Mouse (Mus musculus) forebrain, embryonic 12.5 days (tissue): ENCODE results near the gene Upk3b. TPM values are rescaled to one million over a fixed set of nuclear protein-coding genes. Genes with fewer than 3 reads are reported as not detected.
A peak's percentile ranks its signal among the peaks of the same experiment; 100 is the strongest.

ENCODE experiments used
- ATAC-seq: fragments of 200-750 bp; cut with Nextera tagmentation; 2 replicates; pipeline ENCODE4 v1.8.0; 2017; ENCODE audit warnings: moderate TSS enrichment; ENCODE audit not compliant: low FRiP score
- H3K27ac ChIP-seq: fragments of 300-500 bp; sonication (generic); 2 replicates; pipeline ENCODE4 v1.5.1; 2016; ENCODE audit warnings: mild to moderate bottlenecking
- H3K27me3 ChIP-seq: fragments of 300-500 bp; sonication (generic); 2 replicates; pipeline ENCODE4 v1.6.1; 2016; ENCODE audit warnings: mild to moderate bottlenecking
- H3K36me3 ChIP-seq: fragments of 300-500 bp; sonication (generic); replicated peaks from 2 replicates; pipeline ENCODE4 v1.6.1; 2016; ENCODE audit warnings: mild to moderate bottlenecking
- H3K4me1 ChIP-seq: fragments of 300-500 bp; sonication (generic); 2 replicates; pipeline ENCODE4 v1.6.1; 2016
- H3K4me2 ChIP-seq: fragments of 300-500 bp; sonication (generic); 2 replicates; pipeline ENCODE4 v1.6.1; 2016; ENCODE audit warnings: mild to moderate bottlenecking, moderate library complexity
- H3K4me3 ChIP-seq: fragments of 300-500 bp; sonication (generic); replicated peaks from 2 replicates; pipeline ENCODE4 v1.5.1; 2016; ENCODE audit warnings: mild to moderate bottlenecking
- H3K9ac ChIP-seq: fragments of 300-500 bp; sonication (generic); 2 replicates; pipeline ENCODE4 v1.6.1; 2016; ENCODE audit warnings: mild to moderate bottlenecking
- H3K9me3 ChIP-seq: fragments of 300-500 bp; sonication (generic); 2 replicates; pipeline ENCODE4 v1.6.1; 2016
- WGBS: fragments of 180-500 bp; shearing (Covaris S2); methylation state at CpG from one replicate; pipeline ENCODE4 v1.1.7; 2016; 5-methylcytosine and 5-hydroxymethylcytosine counted together
- polyA plus RNA-seq: library from polyadenylated mRNA; unstranded; fragments of >200 nt; fragmentation: Nextera tagmentation; extraction: Ambion mirVana; gene quantifications from 2 replicates; pipeline ENCODE4 v1.2.1, GENCODE M21; 2016

The Upk3b gene
- polyA plus RNA-seq, 1 experiment from 2014 or later: not detected

- Histone ChIP-seq H3K9me3 (no peaks in the 10 kb centered on the region), H3K4me1 (peaks cover 28% of the 10 kb centered on the region), H3K36me3 (no peaks in the 10 kb centered on the region), H3K27ac (no peak within 1 kb of the TSS), H3K4me2 (peak within 1 kb of the TSS; percentile 90), H3K4me3 (peak within 1 kb of the TSS; percentile 52), H3K9ac (peak within 1 kb of the TSS; percentile 64), H3K27me3 (peaks cover 31% of the 10 kb centered on the region)
- WGBS: under 1% methylated on average over 25 of the region's 28 CpGs
- ATAC-seq: peak; percentile 97
These were observed 45.4 kb downstream of the Upk3b start, which contains the start of gene Rasa4 for GRCm38 (mm10) chr5:136083669-136084107. Gene Rasa4, plus strand, starts transcription at chr5:136083916.

GRCm38 (mm10) chr5:136084144-136084881, 46.0 kb downstream of the Upk3b start:
- H3K27me3 ChIP-seq: peaks cover 32% of the 10 kb centered on the region
- no peak; the same call in none of the 2 replicates for ATAC-seq
- H3K36me3 ChIP-seq: no peaks in the 10 kb centered on the region
- 1% methylated on average over 23 of the region's 23 CpGs for WGBS
- H3K9me3 ChIP-seq: no peaks in the 10 kb centered on the region
- no peak overlapping the region for H3K27ac ChIP-seq
- H3K9ac ChIP-seq: peak overlapping the region; percentile 64
- H3K4me3 ChIP-seq: peak overlapping the region; percentile 52
- H3K4me2 ChIP-seq: peak overlapping the region; percentile 90
- H3K4me1 ChIP-seq: peaks cover 28% of the 10 kb centered on the region

- peak; percentile 22; the same call in 1 of the 2 replicates for ATAC-seq
- no peak overlapping the region for H3K9ac ChIP-seq
- H3K27me3 ChIP-seq: peaks cover 34% of the 10 kb centered on the region
These were observed 46.8 kb downstream of the Upk3b start for GRCm38 (mm10) chr5:136084891-136085651.

GRCm38 (mm10) chr5:136086290-136086689, 48.0 kb downstream of the Upk3b start:
- Histone ChIP-seq H3K9ac (no peak overlapping the region), H3K4me1 (peaks cover 28% of the 10 kb centered on the region), H3K9me3 (no peaks in the 10 kb centered on the region), H3K4me2 (no peak overlapping the region), H3K27me3 (peaks cover 31% of the 10 kb centered on the region), H3K36me3 (no peaks in the 10 kb centered on the region), H3K4me3 (no peak overlapping the region), H3K27ac (no peak overlapping the region)
- no peak for ATAC-seq
- WGBS: 95% methylated on average over 8 of the region's 8 CpGs

More at GRCm38 (mm10) chr5:136084891-136085651, 46.8 kb downstream of the Upk3b start:
- H3K4me3 ChIP-seq: peak overlapping the region; percentile 52
- peak overlapping the region; percentile 90 for H3K4me2 ChIP-seq
- 5% methylated on average over 19 of the region's 21 CpGs for WGBS
- H3K36me3 ChIP-seq: no peaks in the 10 kb centered on the region
- H3K4me1 ChIP-seq: peaks cover 28% of the 10 kb centered on the region
- H3K9me3 ChIP-seq: no peaks in the 10 kb centered on the region
- 0 out of 2 replicates have a peak overlapping the region, but pooled peaks have one; percentile 13 for H3K27ac ChIP-seq

GRCm38 (mm10) chr5:136088821-136089575, 50.7 kb downstream of the Upk3b start:
- H3K4me3 ChIP-seq: no peak overlapping the region
- no peak overlapping the region for H3K9ac ChIP-seq
- H3K4me2 ChIP-seq: no peak overlapping the region
- ATAC-seq: no peak
- 15% methylated on average over 14 of the region's 14 CpGs for WGBS
- no peaks in the 10 kb centered on the region for H3K36me3 ChIP-seq
- H3K27ac ChIP-seq: no peak overlapping the region
- H3K4me1 ChIP-seq: peaks cover 21% of the 10 kb centered on the region
- H3K9me3 ChIP-seq: no peaks in the 10 kb centered on the region
- peaks cover 30% of the 10 kb centered on the region for H3K27me3 ChIP-seq

GRCm38 (mm10) chr5:136091927-136092326, 53.6 kb downstream of the Upk3b start:
- no peak for ATAC-seq
- Histone ChIP-seq H3K27ac (no peak overlapping the region), H3K4me3 (no peak overlapping the region), H3K4me1 (peaks cover 11% of the 10 kb centered on the region), H3K36me3 (no peaks in the 10 kb centered on the region), H3K9me3 (no peaks in the 10 kb centered on the region), H3K9ac (no peak overlapping the region), H3K4me2 (no peak overlapping the region), H3K27me3 (peaks cover 15% of the 10 kb centered on the region; the same call in 1 of the 2 replicates)
- 67% methylated on average over 5 of the region's 5 CpGs for WGBS

GRCm38 (mm10) chr5:136094249-136095010, 56.1 kb downstream of the Upk3b start:
- Histone ChIP-seq H3K27me3 (peaks cover 14% of the 10 kb centered on the region; the same call in 1 of the 2 replicates), H3K9ac (no peak overlapping the region), H3K4me3 (no peak overlapping the region), H3K4me2 (no peak overlapping the region), H3K36me3 (no peaks in the 10 kb centered on the region), H3K9me3 (no peaks in the 10 kb centered on the region), H3K4me1 (peaks cover 8% of the 10 kb centered on the region), H3K27ac (no peak overlapping the region)
- 55% methylated on average over 8 of the region's 8 CpGs for WGBS
- no peak for ATAC-seq

GRCm38 (mm10) chr5:136095089-136095488, 56.8 kb downstream of the Upk3b start:
- no peak overlapping the region for H3K27ac ChIP-seq
- no peak for ATAC-seq
- no peak overlapping the region for H3K4me3 ChIP-seq
- H3K9ac ChIP-seq: no peak overlapping the region
- no peaks in the 10 kb centered on the region for H3K9me3 ChIP-seq
- 70% methylated on average over 7 of the region's 7 CpGs for WGBS
- H3K27me3 ChIP-seq: peaks cover 14% of the 10 kb centered on the region; the same call in 1 of the 2 replicates
- H3K36me3 ChIP-seq: no peaks in the 10 kb centered on the region
- peaks cover 8% of the 10 kb centered on the region for H3K4me1 ChIP-seq
- no peak overlapping the region for H3K4me2 ChIP-seq

Other genes starting within 250 kb of the Upk3b start
- 30.3 and 37.6 TPM in 2 replicates for gene Srrm3, start 231.6 kb upstream of the Upk3b start, polyA plus RNA-seq
- 7.8 and 10.7 TPM in 2 replicates for gene Hspb1, start 150.6 kb upstream of the Upk3b start, polyA plus RNA-seq
- 410 and 460 TPM in 2 replicates for gene Ywhag, start 103.9 kb upstream of the Upk3b start, polyA plus RNA-seq
- 1.1 and 1.7 TPM in 2 replicates for gene Ssc4d, start 64.0 kb upstream of the Upk3b start, polyA plus RNA-seq
- gene Zp3, start 58.4 kb upstream of the Upk3b start, polyA plus RNA-seq: 0.28 TPM in 1 of 2 replicates, not detected in the other
- 29.7 and 32.9 TPM in 2 replicates for gene Dtx2, start 43.7 kb upstream of the Upk3b start, polyA plus RNA-seq
- gene Upk3bl, start 16.0 kb downstream of the Upk3b start, polyA plus RNA-seq: 0.32 and 0.92 TPM in 2 replicates
- gene Rasa4, start 45.4 kb downstream of the Upk3b start, polyA plus RNA-seq: 6.2 and 8.0 TPM in 2 replicates
- gene Polr2j, start 78.1 kb downstream of the Upk3b start, polyA plus RNA-seq: 246 and 256 TPM in 2 replicates
- gene Lrwd1, start 97.6 kb downstream of the Upk3b start, polyA plus RNA-seq: 44.2 and 46.1 TPM in 2 replicates
- gene Alkbh4, start 97.7 kb downstream of the Upk3b start, polyA plus RNA-seq: 20.6 and 21.9 TPM in 2 replicates
- 14.7 TPM in 2 replicates for gene Orai2, start 132.2 kb downstream of the Upk3b start, polyA plus RNA-seq
- 71.0 and 80.1 TPM in 2 replicates for gene Prkrip1, start 160.5 kb downstream of the Upk3b start, polyA plus RNA-seq
- 19.6 and 21.7 TPM in 2 replicates for gene Sh2b2, start 208.1 kb downstream of the Upk3b start, polyA plus RNA-seq